Mouse (Mus musculus) olfactory bulb, adult 2 months (tissue): ENCODE data around the gene Exd2. TPM values are rescaled to one million over a fixed set of nuclear protein-coding genes. Genes with fewer than 3 reads are reported as not detected.

ENCODE experiments used
- H3K27ac ChIP-seq: fragments of 200-500 bp; 2 replicates; pipeline ENCODE4 v1.5.1; 2012; ENCODE audit warnings: low read depth, low read length; ENCODE audit not compliant: insufficient read depth
- H3K4me1 ChIP-seq: fragments of 200-500 bp; 2 replicates; pipeline ENCODE4 v1.6.1; 2012; ENCODE audit warnings: low read length; ENCODE audit not compliant: control insufficient read depth, insufficient read depth
- H3K4me3 ChIP-seq: fragments of 200-500 bp; 2 replicates; pipeline ENCODE4 v1.5.1; 2012; ENCODE audit warnings: mild to moderate bottlenecking, low read depth, low read length, moderate library complexity; ENCODE audit not compliant: insufficient read depth
- CTCF ChIP-seq: fragments of 200-500 bp; IDR thresholded peaks from 2 replicates; pipeline ENCODE4 v1.5.1; 2012; ENCODE audit warnings: low read depth, mild to moderate bottlenecking, low read length, moderate library complexity; ENCODE audit not compliant: insufficient read depth
- POLR2A ChIP-seq: fragments of 200-500 bp; IDR thresholded peaks from 2 replicates; pipeline ENCODE4 v1.6.1; 2012; ENCODE audit warnings: mild to moderate bottlenecking, low read depth, low read length, moderate library complexity; ENCODE audit not compliant: insufficient read depth
- WGBS: fragments of 180-500 bp; shearing (Covaris S2); methylation state at CpG from one replicate; pipeline ENCODE4 v1.1.7; 2018; 5-methylcytosine and 5-hydroxymethylcytosine counted together
- polyA plus RNA-seq: library from polyadenylated mRNA; stranded (reverse); fragments of >200 nt; gene quantifications from 2 replicates; pipeline ENCODE4 v1.2.4, GENCODE M21; 2012; ENCODE audit warnings: low replicate concordance; ENCODE audit not compliant: missing spikeins, insufficient read depth, insufficient read length

Gene Exd2
- polyA plus RNA-seq, result not detected in 2 replicates

DNA sequence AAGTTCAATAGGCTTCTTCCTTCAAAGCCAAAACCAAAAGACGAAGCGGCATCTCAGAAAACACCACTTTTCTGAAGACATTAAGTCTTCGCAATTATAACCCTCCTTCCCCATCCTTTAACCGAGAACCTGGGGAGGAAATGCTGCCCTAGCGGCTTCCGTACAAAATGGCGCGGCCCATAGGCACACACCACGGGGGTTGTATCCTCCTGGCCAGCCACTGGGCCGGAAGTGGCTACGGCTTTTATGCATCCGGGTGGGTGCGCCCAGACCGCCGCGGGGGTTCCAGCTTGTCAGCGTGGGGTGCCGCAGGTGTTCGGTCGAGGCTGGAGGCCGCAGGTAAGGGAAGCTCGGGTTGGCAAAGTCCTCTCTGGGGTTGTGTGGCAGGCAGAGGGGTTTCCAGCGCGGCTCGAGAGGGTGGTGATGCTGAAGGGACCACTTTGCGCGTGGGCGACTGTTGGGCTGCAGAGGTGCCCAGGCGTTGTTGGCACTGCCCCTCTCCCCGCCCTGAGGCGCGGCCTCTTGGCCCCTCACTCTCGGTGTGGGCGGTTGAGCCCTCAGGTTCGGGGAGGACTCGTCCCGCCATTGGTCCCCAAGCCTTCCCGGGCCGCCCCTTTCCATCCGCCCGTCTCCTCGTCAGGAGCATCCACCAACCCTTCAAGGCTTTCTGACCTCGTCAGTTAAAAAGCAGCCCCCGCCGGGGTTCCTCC is at the start of gene Exd2:
Gene Exd2 (plus strand): TSS at position 154 of the 710 bp plus-strand sequence.
- peak within 1 kb of the TSS; percentile 79 for H3K4me3 ChIP-seq
- TF ChIP-seq POLR2A, result no peak
- 0 out of 2 replicates have a peak, but pooled peaks have one; percentile 31 for TF ChIP-seq CTCF
- H3K4me1 ChIP-seq, result peaks cover 2% of the 10 kb centered on the region; the same call in 1 of the 2 replicates
- H3K27ac ChIP-seq, result peak within 1 kb of the TSS; percentile 11
- under 1% methylated on average over 44 of the region's 45 CpGs for WGBS

DNA sequence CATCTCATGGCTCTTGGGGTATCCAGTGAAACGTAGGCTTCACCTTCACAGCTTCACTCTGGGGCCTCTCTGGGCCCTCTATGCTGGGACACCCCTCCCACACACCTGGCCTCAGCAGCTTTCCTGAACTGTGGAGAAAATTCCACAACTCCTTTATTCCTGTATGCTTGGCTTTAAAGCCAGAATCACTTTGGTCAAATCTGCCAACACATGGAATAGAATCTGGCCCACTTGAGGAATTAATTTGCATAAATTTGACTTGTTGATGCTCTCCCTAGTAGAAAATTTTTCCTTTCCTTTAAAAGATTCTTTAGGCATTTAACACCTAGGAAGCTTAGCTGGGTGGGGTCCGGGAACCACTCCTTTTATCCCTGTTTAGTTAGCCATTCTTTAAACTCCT is 47.8 kb upstream of the Exd2 start:
- Histone ChIP-seq H3K4me3 (no peak overlapping the region), H3K27ac (no peak overlapping the region), H3K4me1 (no peaks in the 10 kb centered on the region)
- TF ChIP-seq CTCF, result no peak
- TF ChIP-seq POLR2A, result no peak
- WGBS, result 84% methylated on average over 2 of the region's 2 CpGs

DNA sequence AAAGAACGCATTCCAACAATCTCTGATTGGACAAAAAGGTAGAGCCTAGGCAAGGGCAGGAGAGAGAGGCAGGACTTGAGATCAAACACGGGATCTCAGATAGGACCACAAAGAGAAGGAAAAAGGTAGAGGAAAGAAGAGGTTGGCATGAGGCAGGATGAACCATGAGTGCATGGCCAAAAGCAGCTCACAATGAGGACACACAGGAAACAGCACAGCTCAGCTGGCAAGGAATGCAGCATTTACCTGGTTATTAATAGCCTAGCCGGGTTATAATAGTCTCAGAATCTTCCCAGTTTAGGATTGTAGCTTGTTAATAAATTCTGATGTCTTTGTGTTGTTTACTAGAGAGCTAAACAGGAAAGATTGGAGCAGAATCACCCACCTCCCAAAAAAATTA is 35.2 kb upstream of the Exd2 start:
- H3K4me1 ChIP-seq, result 0 out of 2 replicates have a peak, but pooled peaks cover 2% of the 10 kb centered on the region
- WGBS, result 78% methylated on average over 3 of the region's 3 CpGs
- no peak overlapping the region for H3K27ac ChIP-seq
- H3K4me3 ChIP-seq, result no peak overlapping the region
- TF ChIP-seq POLR2A (no peak), CTCF (no peak)

DNA sequence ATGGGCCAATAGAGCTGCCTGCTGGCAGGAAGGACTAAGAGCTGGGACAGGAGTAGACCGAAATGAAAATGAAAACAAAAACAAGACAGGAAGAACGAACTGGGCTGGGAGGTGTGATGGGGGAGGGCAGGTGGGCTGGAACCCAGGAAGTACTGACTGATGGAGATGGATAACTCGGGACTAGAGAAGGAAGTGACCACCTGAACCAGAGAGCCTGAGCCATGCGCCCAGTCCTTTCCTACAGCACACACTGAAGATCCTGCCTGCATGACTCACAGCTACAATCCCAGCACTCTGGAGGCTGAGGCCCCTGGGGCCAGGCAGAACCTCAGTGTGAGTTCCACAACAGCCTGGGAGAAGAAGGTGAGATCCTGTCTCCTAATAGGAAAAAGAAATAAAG is 29.6 kb upstream of the Exd2 start:
- Histone ChIP-seq H3K27ac (no peak overlapping the region), H3K4me1 (peaks cover 3% of the 10 kb centered on the region; the same call in 1 of the 2 replicates), H3K4me3 (no peak overlapping the region)
- no peak for TF ChIP-seq CTCF
- TF ChIP-seq POLR2A, result no peak
- 54% methylated on average over 4 of the region's 4 CpGs for WGBS

DNA sequence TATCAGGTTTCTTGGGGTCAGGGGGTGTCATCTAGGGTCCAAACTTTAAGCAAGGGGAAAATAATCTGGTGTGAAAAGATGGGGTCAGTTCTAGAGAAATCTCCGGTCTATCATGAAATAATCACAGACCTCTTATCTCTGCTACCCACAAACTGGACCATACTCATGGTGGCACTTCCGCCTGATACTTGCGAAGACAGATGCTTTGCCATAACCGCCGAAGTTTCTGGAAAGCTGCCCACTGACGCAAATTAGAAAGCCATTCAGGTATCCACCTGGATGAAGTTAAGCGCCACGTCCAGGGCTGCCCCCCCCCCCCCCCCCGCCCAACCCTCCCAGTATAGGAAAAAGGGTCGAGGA is 28.3 kb upstream of the Exd2 start:
- H3K4me3 ChIP-seq, result peak overlapping the region; percentile 99
- H3K4me1 ChIP-seq, result peaks cover 3% of the 10 kb centered on the region; the same call in 1 of the 2 replicates
- 4% methylated on average over 10 of the region's 10 CpGs for WGBS
- TF ChIP-seq POLR2A (no peak), CTCF (no peak)
- no peak overlapping the region for H3K27ac ChIP-seq

DNA sequence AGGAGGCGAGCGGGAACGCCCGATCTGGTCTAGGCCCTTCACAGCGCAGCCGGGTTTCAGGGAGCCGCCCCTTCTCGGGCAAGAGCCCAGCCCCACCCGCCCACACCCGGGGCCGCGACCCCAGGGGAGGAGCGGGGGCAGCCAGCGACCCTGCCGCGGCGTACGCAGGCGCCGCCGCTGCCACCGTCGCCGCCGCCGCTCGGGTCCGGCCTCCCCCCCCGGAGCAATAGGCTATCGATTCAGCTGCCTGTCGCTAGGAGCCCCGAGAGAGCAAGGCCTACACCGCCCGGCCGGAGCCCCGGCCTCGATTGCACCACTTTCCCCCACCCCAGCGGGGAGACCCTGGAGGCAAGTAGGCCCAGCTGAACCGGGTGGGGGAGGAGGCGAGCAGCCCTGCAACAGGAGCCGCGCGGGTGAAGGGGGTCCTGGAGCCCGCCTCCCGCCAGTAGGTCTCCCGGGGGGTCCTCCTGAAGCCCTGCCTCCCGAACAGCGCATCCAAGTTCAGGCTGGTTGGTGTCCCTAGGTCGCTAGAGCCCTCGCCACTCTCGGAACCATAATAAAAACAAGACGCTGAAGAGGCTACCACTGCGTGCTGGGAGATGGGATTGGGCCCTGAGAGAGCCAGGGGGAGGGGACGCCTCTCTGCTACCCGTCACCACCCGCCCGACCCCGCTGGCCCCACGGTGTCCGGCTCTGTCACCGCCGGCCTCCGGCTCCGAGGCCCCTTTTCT is 27.8 kb upstream of the Exd2 start:
- Histone ChIP-seq H3K4me1 (peaks cover 3% of the 10 kb centered on the region; the same call in 1 of the 2 replicates), H3K27ac (peak overlapping the region; percentile 95), H3K4me3 (peak overlapping the region; percentile 99)
- TF ChIP-seq POLR2A (no peak), CTCF (no peak)
- WGBS, result 0% methylated on average over 54 of the region's 64 CpGs

DNA sequence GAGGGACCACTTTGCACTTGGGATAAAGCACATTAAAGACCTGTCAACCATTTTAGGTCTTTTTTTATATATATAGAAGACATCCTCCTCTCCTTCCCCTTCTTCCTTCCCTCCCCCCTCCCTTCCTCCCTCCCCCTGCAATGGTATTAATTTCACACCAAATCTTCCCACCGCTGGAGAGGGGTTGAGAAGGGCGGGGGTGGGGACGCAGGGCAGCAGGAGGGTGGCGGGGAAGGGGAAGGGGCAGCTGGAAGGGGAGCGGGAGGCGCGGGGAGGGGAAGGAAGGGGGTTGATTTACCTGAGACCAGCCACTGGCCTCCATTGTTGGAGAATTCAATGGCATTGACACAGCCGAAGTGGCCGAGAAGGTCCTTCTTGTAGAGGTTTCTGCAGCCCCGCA is 27.0 kb upstream of the Exd2 start:
- H3K4me3 ChIP-seq, result peak overlapping the region; percentile 99
- WGBS, result 0% methylated on average over 10 of the region's 10 CpGs
- peak overlapping the region; percentile 68; the same call in 1 of the 2 replicates for H3K27ac ChIP-seq
- TF ChIP-seq CTCF (no peak), POLR2A (no peak)
- H3K4me1 ChIP-seq, result peaks cover 3% of the 10 kb centered on the region; the same call in 1 of the 2 replicates

DNA sequence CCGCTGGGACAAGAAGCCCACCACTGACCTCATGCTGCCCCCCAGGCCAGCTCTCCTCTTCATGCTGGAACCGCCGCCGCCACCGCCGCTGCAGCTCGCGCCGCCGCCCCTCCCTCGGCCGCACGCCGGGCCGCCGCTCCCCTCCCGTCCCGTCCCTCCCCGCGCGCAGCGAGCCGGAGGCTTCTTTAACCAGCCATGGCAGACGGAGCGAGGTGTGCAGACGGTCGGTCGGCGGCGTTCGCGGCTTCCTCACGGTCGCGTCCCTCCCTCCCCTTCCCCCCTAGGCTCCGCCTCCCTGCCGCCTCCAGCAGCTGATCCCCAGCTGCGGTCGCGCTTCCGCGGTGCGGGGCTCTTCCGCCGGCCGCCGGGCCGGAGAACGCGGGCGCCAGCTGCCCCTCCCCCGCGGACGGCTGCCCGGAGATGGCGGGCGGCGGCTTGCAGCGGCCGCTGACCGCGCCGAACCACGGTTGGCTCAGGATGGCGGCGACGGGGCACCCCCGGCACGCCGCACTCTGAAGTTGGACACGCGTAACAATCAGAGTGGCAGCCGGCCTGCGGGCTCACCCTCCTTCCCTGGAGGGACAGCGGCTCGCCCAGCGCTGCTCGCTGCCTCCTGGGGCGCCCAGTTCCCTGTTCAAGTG is 26.4 kb upstream of the Exd2 start, which contains the start of gene Dcaf5:
Gene Dcaf5 (minus strand): TSS at position 266 of the 641 bp plus-strand sequence.
- TF ChIP-seq POLR2A (peak; percentile 75; the same call in 1 of the 2 replicates), CTCF (no peak)
- under 1% methylated on average over 79 of the region's 79 CpGs for WGBS
- Histone ChIP-seq H3K27ac (peak within 1 kb of the TSS; percentile 95), H3K4me1 (peaks cover 3% of the 10 kb centered on the region; the same call in 1 of the 2 replicates), H3K4me3 (peak within 1 kb of the TSS; percentile 99)

DNA sequence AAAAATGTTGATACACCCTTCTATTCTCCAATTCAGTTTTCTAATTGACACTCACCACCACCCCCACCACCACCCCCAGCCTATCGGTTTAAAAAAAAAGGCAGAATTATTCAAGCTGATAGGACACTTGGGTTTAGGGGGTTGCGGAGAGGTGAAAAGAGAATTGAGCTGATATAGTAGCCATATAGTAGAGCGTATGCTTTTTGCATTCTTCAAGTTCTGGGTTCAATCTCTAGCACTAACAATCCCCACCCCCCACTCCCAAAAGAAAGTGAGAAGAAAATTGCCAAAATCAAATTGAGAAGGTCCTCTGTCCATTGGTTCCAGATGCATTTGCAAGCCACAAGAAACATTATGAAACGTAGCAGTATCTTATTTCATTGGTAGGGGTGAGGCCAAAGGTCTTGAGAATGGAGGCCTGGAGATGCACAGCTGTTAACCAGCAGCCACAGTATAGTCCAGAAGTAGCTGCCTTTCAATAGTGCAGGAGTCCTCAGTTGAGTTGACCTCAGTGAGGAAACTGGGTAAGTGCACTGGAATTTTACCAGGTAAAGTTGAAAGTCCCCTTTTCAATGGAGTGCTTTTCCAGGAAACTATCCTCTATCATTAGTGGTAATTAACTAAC is 25.7 kb upstream of the Exd2 start:
- 48% methylated on average over 4 of the region's 4 CpGs for WGBS
- Histone ChIP-seq H3K4me3 (peak overlapping the region; percentile 99), H3K27ac (peak overlapping the region; percentile 73), H3K4me1 (peaks cover 3% of the 10 kb centered on the region; the same call in 1 of the 2 replicates)
- TF ChIP-seq CTCF, result no peak
- TF ChIP-seq POLR2A, result no peak
